Mouse (Mus musculus) hematopoietic multipotent progenitor cell, adult 10-12 weeks (in vitro differentiated cells): ENCODE results near the gene S100a6. TPM values are rescaled to one million over a fixed set of nuclear protein-coding genes. Genes with fewer than 3 reads are reported as not detected.

ENCODE experiments used
- polyA plus RNA-seq: library from polyadenylated mRNA; stranded (reverse); fragments of >175 nt; gene quantifications from 2 replicates; pipeline ENCODE4 v1.2.3, GENCODE M21; 2012; ENCODE audit warnings: low replicate concordance

The S100a6 gene
- polyA plus RNA-seq: 18.8 and 73.6 TPM in 2 replicates

GRCm38 (mm10) chr3:90612728-90613291, at the start of gene S100a6:
Gene S100a6, plus strand, starts transcription at chr3:90612882.

GRCm38 (mm10) chr3:90589947-90590346, 22.7 kb upstream of the S100a6 start, which contains the start of gene S100a2:
Gene S100a2, plus strand, starts transcription at chr3:90590247.

GRCm38 (mm10) chr3:90601486-90602110, 11.1 kb upstream of the S100a6 start, which contains the start of gene Gm42674:
Gene Gm42674, plus strand, starts transcription at chr3:90601904.

GRCm38 (mm10) chr3:90603623-90604022, 9.1 kb upstream of the S100a6 start, which contains the start of gene S100a4:
Gene S100a4, plus strand, starts transcription at chr3:90603771.

GRCm38 (mm10) chr3:90608223-90608622, 4.5 kb upstream of the S100a6 start, which contains the start of gene S100a5:
Gene S100a5, plus strand, starts transcription at chr3:90608523.

GRCm38 (mm10) chr3:90653717-90654116, 41.0 kb downstream of the S100a6 start, which contains the start of gene S100a7a:
Gene S100a7a, plus strand, starts transcription at chr3:90654017.

GRCm38 (mm10) chr3:90668846-90669245, 56.2 kb downstream of the S100a6 start, which contains the start of gene S100a8:
Gene S100a8, plus strand, starts transcription at chr3:90668978.

Other genes starting within 250 kb of the S100a6 start
- 2.6 and 4.0 TPM in 2 replicates for gene Slc27a3, start 222.9 kb upstream of the S100a6 start, polyA plus RNA-seq
- gene Ints3, start 179.3 kb upstream of the S100a6 start, polyA plus RNA-seq: 27.3 and 32.4 TPM in 2 replicates
- gene Npr1, start 147.0 kb upstream of the S100a6 start, polyA plus RNA-seq: 0.16 and 1.8 TPM in 2 replicates
- 6.0 and 9.8 TPM in 2 replicates for gene Ilf2, start 136.8 kb upstream of the S100a6 start, polyA plus RNA-seq
- 5.7 and 5.9 TPM in 2 replicates for gene Snapin, start 121.8 kb upstream of the S100a6 start, polyA plus RNA-seq
- gene Chtop, start 103.4 kb upstream of the S100a6 start, polyA plus RNA-seq: 75.5 and 121 TPM in 2 replicates
- 8.5 and 9.8 TPM in 2 replicates for gene S100a1, start 98.5 kb upstream of the S100a6 start, polyA plus RNA-seq
- gene S100a13, start 98.4 kb upstream of the S100a6 start, polyA plus RNA-seq: 8.5 TPM in 2 replicates
- 0.18 TPM in 2 replicates for gene S100a14, start 86.0 kb upstream of the S100a6 start, polyA plus RNA-seq
- gene S100a16, start 75.6 kb upstream of the S100a6 start, polyA plus RNA-seq: 0.38 and 1.0 TPM in 2 replicates
- 0.38 TPM in 1 of 2 replicates, not detected in the other for gene S100a3, start 52.3 kb upstream of the S100a6 start, polyA plus RNA-seq
- not detected in 2 replicates for gene S100a2, start 22.6 kb upstream of the S100a6 start, polyA plus RNA-seq
- not detected in 2 replicates for gene Gm42674, start 11.0 kb upstream of the S100a6 start, polyA plus RNA-seq
- gene S100a4, start 9.1 kb upstream of the S100a6 start, polyA plus RNA-seq: 8.1 and 14.2 TPM in 2 replicates
- not detected in 2 replicates for gene S100a5, start 4.4 kb upstream of the S100a6 start, polyA plus RNA-seq
- gene S100a7a, start 41.1 kb downstream of the S100a6 start, polyA plus RNA-seq: 0.12 TPM in 1 of 2 replicates, not detected in the other
- 30.7 and 39.3 TPM in 2 replicates for gene S100a8, start 56.1 kb downstream of the S100a6 start, polyA plus RNA-seq
- gene S100a9, start 82.8 kb downstream of the S100a6 start, polyA plus RNA-seq: 130 and 140 TPM in 2 replicates
- 0.09 TPM in 1 of 2 replicates, not detected in the other for gene Pglyrp4, start 114.0 kb downstream of the S100a6 start, polyA plus RNA-seq
- gene Gm5849, start 165.0 kb downstream of the S100a6 start, polyA plus RNA-seq: not detected in 2 replicates